Mouse (Mus musculus) heart, postnatal 0 days (tissue): Measurements from ENCODE around the gene Olfr1016.

Experiments used
- CTCF ChIP-seq: IDR thresholded peaks from 2 replicates; pipeline ENCODE4 v1.5.1; 2016; ENCODE audit warnings: antibody characterized with exemption, control low read depth, low read depth
- EP300 ChIP-seq: IDR thresholded peaks from 2 replicates; pipeline ENCODE4 v1.6.1; 2016; ENCODE audit warnings: antibody characterized with exemption, low read depth

GRCm38 (mm10) chr2:85804501-85804900 is 2.2 kb upstream of the Olfr1016 start:
- TF ChIP-seq EP300: no peak
- TF ChIP-seq CTCF: no peak
